Mouse (Mus musculus): ENCODE data around the gene Astn1. TPM values are rescaled to one million over a fixed set of nuclear protein-coding genes. Genes with fewer than 3 reads are reported as not detected.

The Astn1 gene
- polyA plus RNA-seq, 1 experiment, result not detected

Other genes starting within 250 kb of the Astn1 start
- 0.38 TPM in 1 of 2 replicates, not detected in the other for gene Brinp2, start 5.9 kb upstream of the Astn1 start, polyA plus RNA-seq (2012; ENCODE audit: insufficient read depth, insufficient read length, missing spikeins)